Mouse (Mus musculus) naive thymus-derived CD4-positive, alpha-beta T cell, adult 2 months (primary cell): Measurements from ENCODE around the gene Zfp652.

Experiments
- DNase-seq: peaks from one replicate; pipeline ENCODE4 v3.0.0-alpha.2; 2011; ENCODE audit warnings: low read depth

The Zfp652 gene

GRCm38 (mm10) chr11:95809603-95810002, 97.1 kb downstream of the Zfp652 start:
- no peak for DNase-seq

- no peak for DNase-seq
Observed at GRCm38 (mm10) chr11:95810828-95811227, 98.4 kb downstream of the Zfp652 start.

GRCm38 (mm10) chr11:95811741-95812140, 99.3 kb downstream of the Zfp652 start:
- DNase-seq: no peak

GRCm38 (mm10) chr11:95812224-95812623, 99.8 kb downstream of the Zfp652 start:
- DNase-seq: no peak

- no peak for DNase-seq
Observed at GRCm38 (mm10) chr11:95814101-95814500, 101.6 kb downstream of the Zfp652 start.

- DNase-seq: no peak
Observed at GRCm38 (mm10) chr11:95814857-95815256, 102.4 kb downstream of the Zfp652 start.

- no peak for DNase-seq
Observed at GRCm38 (mm10) chr11:95815412-95815811, 102.9 kb downstream of the Zfp652 start.

GRCm38 (mm10) chr11:95819138-95819537, 106.7 kb downstream of the Zfp652 start:
- no peak for DNase-seq

GRCm38 (mm10) chr11:95821511-95821910, 109.0 kb downstream of the Zfp652 start:
- DNase-seq: no peak

- DNase-seq: no peak
Observed at GRCm38 (mm10) chr11:95822437-95822836, 110.0 kb downstream of the Zfp652 start.

- peak; percentile 90 for DNase-seq
Observed at GRCm38 (mm10) chr11:95824071-95824876, 111.8 kb downstream of the Zfp652 start, which contains the start of gene Phospho1. Phospho1 (plus strand) TSS chr11:95824499.

- DNase-seq: peak; percentile 54
Observed at GRCm38 (mm10) chr11:95824877-95825243, 112.4 kb downstream of the Zfp652 start.

GRCm38 (mm10) chr11:95825625-95826024, 113.2 kb downstream of the Zfp652 start:
- peak; percentile 26 for DNase-seq

GRCm38 (mm10) chr11:95826317-95827167, 114.1 kb downstream of the Zfp652 start:
- no peak for DNase-seq

- peak; percentile 27 for DNase-seq
Observed at GRCm38 (mm10) chr11:95827168-95827447, 114.6 kb downstream of the Zfp652 start.

- DNase-seq: peak; percentile 88
Observed at GRCm38 (mm10) chr11:95827464-95828085, 115.1 kb downstream of the Zfp652 start.

- DNase-seq: no peak
Observed at GRCm38 (mm10) chr11:95828181-95828964, 115.9 kb downstream of the Zfp652 start.

- no peak for DNase-seq
Observed at GRCm38 (mm10) chr11:95829526-95830050, 117.1 kb downstream of the Zfp652 start.

- peak; percentile 58 for DNase-seq
Observed at GRCm38 (mm10) chr11:95830411-95831275, 118.2 kb downstream of the Zfp652 start.

- no peak for DNase-seq
Observed at GRCm38 (mm10) chr11:95831276-95831619, 118.8 kb downstream of the Zfp652 start.

GRCm38 (mm10) chr11:95831641-95832040, 119.2 kb downstream of the Zfp652 start:
- DNase-seq: peak; percentile 58
